Mouse (Mus musculus) adrenal gland, adult 8-10 months (tissue): ENCODE data around the gene Dad1. TPM values are rescaled to one million over a fixed set of nuclear protein-coding genes. Genes with fewer than 3 reads are reported as not detected.

Source experiments
- DNase-seq: peaks from one replicate; pipeline ENCODE4 v3.0.0; 2022
- total RNA-seq, 4 experiments: library from RNA; stranded (reverse); gene quantifications; 2 replicates each; pipeline ENCODE4 v1.2.4; 2022

The Dad1 gene
- total RNA-seq, 4 experiments from 2014 or later, result 387 to 496 (median 428) TPM

DNA sequence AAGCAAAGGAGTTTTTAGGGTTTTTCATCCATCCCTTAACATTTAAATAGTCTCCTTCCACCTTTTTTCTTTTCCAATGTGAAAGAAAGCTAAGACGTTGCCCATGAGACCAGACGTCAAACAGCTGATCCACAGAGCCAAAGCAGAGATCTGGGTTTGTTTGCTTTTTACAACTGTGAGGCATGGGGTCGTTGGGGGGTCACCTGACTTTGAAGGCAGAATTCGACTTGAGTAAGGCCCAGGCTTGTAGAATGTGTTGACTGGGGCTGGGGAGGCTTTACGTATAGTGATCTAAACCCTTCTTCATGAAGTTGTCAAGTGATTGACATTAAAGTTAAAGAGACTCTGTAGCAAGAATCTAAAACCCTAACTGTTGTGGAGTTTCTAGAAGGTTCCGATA is 48.0 kb downstream of the Dad1 start:
- no peak for DNase-seq

DNA sequence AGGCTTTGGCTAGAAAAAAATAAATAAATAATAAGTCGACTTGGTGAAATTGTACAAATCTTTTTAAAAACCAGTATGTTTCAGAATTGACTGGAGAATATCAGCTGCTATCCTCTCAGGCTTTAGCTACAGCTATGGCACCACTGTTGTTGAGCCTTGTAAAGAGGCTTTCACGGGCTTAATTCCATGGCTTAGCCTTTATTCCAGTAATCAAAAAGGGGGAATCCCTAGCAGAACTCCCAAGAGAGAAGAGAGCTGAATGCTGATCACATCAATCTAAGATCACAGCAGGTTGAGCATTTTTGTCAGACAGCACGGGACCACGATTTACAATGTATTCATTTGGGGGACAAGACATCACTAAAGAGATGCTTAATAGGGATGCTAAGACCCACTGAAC is 49.1 kb downstream of the Dad1 start:
- no peak for DNase-seq

DNA sequence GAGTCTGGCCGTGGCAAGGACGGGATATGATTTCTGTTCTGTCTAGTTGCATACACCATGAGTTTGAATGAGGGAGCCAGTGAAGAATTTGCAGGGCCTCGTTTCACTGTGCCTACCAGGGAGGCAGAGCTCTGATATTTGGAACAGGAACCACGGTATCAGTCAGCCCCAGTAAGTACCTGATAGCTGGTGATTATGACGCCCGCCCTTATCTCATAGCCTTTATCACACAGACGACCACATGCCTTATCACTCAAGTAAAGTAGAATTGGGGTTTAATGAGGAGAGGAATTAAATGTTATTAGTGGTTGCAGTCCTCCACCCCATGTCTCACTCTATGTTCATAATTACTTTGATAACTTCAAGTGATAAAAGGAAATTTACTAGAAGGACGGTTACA is 49.6 kb downstream of the Dad1 start:
- DNase-seq, result no peak

DNA sequence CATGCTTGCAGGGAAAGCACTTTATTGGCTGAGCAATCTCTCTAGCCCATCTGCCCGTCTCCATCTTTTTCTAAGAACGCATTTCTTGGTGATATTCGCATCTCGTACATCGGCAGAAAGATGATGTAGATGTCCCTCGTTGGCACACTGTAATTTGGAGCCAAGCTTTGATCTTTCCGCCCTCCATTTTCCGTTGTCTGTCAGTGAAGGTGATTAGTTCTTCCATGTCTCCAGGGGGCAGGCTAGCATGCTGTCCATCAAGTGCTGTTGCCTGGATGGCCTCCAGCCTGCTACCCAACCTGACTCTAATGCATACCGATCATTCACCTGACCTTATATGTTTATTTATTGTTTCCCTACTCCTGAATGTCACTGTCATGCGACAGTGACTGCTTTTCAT is 50.1 kb downstream of the Dad1 start:
- DNase-seq, result no peak

DNA sequence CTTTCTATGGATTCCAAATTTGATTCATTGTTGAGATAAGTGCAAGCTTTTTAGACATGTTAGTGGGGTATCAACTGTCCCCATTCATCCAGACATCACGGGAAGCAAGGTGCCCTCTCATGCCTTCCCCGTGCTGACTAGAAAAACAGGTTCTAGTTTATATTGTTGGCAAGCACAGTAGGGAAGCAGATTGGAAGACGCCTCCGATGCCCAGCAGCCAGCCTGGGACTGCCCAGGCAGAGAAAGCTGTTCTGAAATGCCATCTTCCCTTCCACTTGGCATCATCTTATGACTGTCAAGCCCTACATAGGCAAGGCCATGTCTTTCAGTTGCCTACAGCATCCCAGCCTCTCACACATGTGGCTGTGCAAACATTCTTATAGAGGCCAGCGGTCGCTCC is 50.7 kb downstream of the Dad1 start:
- no peak for DNase-seq

DNA sequence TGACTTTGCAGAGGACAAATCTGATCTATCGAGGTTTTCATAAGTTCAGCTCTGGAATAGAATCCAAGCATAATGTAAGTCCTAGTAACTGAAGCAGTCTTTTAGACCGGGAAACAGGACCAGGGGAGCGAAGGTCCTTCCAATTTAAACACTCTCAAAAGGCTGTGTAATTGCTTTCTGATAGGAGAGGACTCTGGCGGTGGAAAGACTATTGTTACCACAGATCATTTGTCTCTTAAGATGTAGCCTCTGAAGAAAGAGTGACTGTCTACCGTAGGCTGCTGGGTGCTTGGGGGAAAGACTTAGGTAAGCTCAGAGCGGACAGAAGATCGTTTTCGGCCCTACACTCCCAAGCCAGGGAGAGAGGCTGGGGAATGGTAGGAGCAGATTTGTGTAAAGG is 53.5 kb downstream of the Dad1 start:
- DNase-seq, result no peak

DNA sequence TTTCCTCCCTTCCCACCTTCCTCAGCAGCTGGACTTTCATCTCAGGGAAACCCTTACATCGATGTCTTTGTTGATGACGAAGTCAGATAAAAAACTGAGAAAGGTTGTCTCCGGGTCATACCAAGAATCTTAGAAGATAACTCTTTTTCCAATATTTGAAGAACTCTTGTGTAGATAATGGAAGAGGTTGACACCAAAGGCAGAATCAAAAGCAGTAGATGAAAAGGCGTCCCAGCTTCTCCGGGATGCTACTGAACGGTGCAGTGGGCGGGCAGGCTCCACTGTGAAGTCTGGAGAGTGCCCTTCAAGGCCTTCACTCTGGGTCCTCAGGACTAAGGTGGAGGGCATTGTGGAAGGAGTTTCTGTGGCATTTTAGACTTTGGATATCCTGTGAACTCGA is 54.2 kb downstream of the Dad1 start:
- DNase-seq, result no peak

DNA sequence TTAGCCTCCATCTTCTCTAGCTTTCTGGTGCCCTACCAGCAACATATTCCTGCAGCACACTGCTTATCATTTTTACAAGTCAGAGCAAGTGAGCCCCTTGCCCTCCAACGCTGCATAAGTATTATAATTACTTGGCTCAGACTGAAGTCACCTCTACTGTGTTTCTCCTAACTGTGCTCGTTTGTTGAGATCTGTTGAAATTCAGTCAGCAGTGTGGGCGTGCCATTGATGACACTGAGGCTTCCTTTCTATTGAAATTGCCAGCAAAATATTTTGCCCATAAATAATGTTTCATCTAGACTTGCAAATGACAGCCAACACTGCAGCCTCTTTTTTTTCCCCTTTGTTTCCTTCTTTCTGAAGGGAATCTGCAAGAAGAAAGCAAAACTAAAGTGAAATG is 56.2 kb downstream of the Dad1 start:
- DNase-seq, result no peak

DNA sequence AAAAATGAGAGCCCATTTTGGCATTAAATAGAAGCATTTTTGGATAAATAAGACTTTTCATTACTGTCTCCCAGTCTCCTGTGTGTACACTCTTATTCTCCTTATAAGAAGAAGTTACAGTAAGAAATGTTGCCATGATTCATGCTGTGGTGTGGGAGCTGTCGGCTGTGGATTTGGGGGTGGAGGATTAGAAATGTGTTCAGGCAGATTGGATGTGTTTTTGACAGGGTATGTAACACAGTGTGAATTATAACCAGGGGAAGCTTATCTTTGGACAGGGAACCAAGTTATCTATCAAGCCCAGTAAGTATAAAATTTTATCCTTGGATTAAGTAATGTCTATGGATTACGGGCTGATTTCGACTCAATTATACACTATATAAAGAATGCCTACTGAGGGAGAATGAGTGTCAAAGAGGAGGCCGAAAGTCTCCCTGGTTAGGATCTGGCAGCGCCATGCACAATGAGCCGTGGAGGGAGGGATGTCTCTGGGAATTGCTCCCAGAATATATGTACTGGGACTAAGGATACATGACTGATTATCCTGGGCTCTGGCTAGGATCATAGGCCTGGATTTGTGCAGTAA is 58.0 kb downstream of the Dad1 start:
- DNase-seq, result no peak

DNA sequence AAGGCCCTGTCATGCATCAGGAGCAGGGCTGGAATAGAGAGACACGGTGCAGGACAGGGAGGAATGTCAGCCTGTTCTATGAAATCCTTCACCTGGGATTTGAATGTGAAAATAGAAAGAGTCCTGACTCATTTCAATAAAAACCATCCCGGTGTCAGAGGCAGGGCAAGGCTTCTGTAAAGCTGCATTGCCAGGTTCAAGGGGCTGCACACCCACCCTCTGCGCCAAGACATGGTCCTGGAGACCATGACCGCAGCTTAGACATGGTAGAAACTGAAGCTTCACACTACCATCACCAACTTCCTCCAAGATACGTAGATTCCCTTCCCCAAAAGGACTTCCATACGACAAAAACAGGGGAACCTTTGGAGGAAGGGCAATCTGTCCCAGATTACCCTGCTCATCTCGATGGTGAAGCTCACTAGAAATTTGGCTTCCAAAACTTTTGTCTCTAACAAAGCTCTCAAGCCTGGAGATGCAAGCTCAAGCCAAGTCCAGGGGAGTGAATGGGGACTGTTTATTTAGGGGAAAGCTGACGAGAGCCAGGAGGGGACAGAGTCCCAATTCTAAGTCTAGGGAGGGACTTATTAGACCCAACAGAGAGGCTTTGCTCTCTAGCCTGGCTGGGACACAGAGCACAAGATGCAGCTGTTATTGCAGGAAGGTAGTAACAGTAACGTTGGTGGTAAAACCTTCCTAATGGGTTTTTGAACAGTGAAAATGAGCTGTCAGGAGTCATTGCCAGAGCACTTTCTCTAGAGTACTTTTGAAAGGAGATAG is 60.4 kb downstream of the Dad1 start:
- no peak for DNase-seq

DNA sequence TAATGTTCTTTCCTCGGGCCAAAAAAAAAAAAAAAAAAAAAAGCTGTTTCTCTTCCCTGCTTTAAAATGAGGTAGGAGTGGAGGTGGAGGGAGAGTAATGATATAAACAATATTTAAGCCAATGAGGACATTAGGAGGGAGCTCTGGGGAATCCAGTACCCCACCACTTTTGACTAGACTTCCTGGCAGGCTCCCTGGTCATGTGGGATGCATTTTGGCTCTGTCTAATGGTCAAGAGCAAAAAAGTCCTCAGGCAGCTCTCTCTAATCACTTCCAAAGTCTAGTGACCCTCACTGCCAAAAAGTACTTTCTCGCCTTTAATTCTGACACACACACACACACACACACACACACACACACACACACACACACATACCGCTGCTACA is 61.4 kb downstream of the Dad1 start:
- DNase-seq, result no peak

DNA sequence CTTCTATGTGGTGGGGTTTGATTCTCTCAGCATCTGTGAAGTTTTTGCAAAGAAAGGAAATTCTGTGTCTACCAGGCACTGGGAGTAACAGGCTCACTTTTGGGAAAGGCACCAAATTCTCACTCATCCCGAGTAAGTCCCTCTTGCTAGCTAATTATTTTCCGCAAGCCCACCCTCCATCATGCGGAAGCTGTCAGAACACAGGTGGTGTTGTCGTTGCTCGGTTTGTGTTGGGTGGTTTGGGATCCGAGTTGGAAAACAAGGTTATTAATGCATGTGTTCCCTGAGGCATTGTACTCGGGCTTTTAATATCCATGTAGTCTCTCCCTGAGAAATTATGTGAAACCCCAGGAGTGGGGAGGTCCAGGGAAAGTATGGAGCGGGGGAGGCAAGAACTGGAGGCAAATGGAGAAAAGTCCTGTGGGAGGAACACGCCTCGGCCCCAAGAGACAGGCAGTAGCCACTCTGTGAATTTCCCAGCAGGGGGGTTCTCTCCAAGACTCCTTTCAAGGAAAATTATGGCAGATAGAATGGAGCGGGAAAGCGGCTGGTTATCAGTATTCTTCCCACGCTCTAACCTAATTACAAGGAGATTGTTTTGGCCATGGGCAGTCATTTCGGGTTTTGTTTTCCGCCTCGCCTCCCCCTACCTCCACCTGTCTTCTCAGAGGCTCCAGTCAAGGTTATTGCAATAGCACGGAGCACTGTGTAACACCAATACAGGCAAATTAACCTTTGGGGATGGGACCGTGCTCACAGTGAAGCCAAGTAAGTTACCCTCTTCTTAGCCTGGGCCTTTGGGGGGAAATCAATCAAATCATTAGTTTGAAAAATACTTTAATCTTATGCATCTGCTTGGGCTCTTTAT is 62.1 kb downstream of the Dad1 start:
- no peak for DNase-seq

DNA sequence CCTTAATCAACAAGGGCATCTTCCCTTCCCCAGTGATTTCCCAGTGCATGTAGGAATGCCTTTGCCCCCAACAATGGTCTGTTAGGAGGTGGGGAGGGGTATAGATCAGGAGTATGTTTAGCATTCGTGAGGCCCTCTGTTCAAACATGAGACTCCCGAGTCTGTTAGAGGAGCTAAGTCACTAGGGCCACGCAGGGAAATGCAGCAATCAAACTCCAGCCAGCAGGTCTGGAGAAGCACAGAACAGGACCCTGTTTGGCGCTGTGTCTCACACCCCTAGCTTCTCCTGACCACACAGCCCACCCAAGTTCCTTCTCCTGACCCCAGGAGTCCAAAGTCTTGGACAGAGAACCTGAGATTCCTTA is 62.9 kb downstream of the Dad1 start:
- no peak for DNase-seq

DNA sequence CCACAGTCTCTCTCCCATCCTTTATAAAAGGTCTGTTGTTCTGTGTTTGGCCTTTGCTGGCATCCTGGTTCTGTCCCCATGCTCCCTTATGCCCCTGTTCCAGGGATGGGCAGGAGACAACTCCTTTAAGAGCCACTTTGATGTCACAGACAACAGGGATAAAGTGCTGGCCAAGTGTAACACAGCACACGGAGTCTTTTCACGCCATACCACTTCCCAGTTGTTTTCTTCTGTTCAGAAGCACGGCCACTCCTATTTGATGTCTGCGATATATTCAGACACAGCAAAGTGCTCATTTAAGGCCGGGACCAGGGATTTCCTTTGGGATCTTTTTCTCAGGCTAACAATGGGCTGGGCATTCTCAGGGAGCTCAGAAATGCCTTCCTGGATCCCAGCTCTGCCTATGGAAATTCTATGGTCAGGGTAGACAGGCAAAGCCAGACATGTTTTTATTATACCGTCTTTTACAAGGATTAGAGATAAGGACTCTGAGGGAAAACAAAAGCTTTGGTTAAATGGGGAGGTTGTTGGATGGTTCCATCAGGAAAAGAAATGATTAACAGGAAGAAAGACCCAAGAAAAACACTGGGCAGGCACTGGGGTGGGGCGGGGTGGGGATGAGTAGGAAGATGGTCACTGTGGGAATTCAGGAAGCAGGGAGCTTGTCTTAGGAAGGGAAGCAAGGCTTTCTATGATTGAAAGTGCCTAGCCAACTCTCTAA is 63.4 kb downstream of the Dad1 start:
- DNase-seq, result no peak

DNA sequence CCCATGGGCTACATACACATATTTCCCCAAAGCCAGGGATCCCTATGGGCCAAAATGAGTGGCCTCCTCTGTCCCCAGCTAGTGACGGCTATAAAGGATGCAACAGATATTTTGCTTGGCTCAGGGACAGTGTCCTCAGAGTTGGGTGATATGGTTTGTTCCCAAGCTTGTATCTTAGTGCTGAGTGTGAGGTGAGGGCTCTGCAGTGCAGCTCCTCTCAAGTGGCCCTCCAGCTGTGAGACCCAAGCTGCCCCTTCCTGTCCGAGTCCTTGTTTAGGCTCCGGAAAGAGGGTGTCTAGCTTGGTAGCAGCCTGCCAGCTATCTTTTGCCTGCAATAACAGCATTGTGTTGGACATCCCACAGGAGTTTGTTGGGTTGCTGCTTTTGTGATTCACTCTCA is 64.6 kb downstream of the Dad1 start:
- DNase-seq, result no peak

DNA sequence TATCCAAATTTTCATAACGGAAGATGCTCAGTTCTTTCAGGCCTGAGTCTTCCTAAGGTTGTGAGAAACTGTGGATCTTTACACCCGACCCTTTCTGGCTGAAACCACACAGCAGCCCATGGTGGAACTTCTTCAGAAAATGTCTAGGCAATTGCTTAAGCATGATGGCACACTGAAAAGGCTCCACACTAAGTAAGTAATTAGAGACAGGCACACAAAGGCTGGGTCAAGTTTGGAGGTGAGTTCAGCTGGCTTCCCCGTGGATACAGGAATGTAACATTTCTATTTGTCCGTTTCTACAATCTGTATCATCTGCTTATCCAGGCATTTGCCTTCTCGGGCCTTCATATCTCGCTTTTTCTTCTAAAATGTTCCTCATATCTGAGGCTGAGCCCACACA is 66.7 kb downstream of the Dad1 start:
- DNase-seq, result no peak

Other genes with a start within 250 kb of the Dad1 start
- gene Abhd4, start 84 bp upstream of the Dad1 start, total RNA-seq, result 100 to 1,000 TPM; 810 to 947 (median 895) TPM
- gene Olfr49, start 30.8 kb upstream of the Dad1 start, total RNA-seq, result under 1 TPM in 1 of 4 experiments, not detected in 3; 0.05 TPM
- gene Oxa1l, start 106.7 kb upstream of the Dad1 start, total RNA-seq, result 100 to 1,000 TPM in 1 of 4 experiments, 10 to 100 TPM in 3; 88.8 to 106 (median 90.6) TPM
- gene Slc7a7, start 163.7 kb upstream of the Dad1 start, total RNA-seq, result 1 to 10 TPM; 4.6 to 8.5 (median 6.4) TPM
- gene Mrpl52, start 172.8 kb upstream of the Dad1 start, total RNA-seq, result 100 to 1,000 TPM; 179 to 219 (median 209) TPM
- gene Mmp14, start 177.5 kb upstream of the Dad1 start, total RNA-seq, result 10 to 100 TPM; 34.8 to 49.0 (median 44.5) TPM
- gene Lrp10, start 210.0 kb upstream of the Dad1 start, total RNA-seq, result 100 to 1,000 TPM; 119 to 147 (median 137) TPM
- gene Rem2, start 222.0 kb upstream of the Dad1 start, total RNA-seq, result 1 to 10 TPM in 1 of 4 experiments, under 1 TPM in 3; 0.25 to 1.9 (median 0.45) TPM